26 mouse cellular contexts compared by ENCODE assay signal in genomic region chr15:99792221-99792815, GRCm38 (mm10). TPM values are rescaled to one million over a fixed set of nuclear protein-coding genes. Genes with fewer than 3 reads are reported as not detected.
A peak's percentile ranks its signal among the peaks of the same experiment; 100 is the strongest.
DNase-seq lines count a peak whose midpoint lies in the region; TF ChIP-seq lines count a peak whose summit lies in the region.
"Had no signal": no experiment of that assay in that cellular context is flagged by ENCODE, and none has a peak within 500 bp of the region (broad histone marks: within the 10 kb centered on the region; RNA-seq: fewer than 3 reads in every experiment).

No protein-coding gene starts in this region.

- peaks cover 7% of the 10 kb centered on the region for H3K79me2 ChIP-seq in myocyte (ENCODE audit: control insufficient read depth, insufficient read depth)

- peak; percentile 40 for DNase-seq in kidney, adult 9 months
- DNase-seq in kidney, postnatal 4 days, result no peak
- peak; percentile 82 for DNase-seq in R1 (ENCODE audit: low read depth, low spot score)
- DNase-seq in right cerebral cortex, adult 2 months (ENCODE audit: low spot score in 2 of 2), result no peak
- no peak for DNase-seq in left cerebral cortex, adult 18-20 months (ENCODE audit: low spot score in 2 of 2)
- DNase-seq: adrenal gland, adult 2 months; adrenal gland, postnatal 25 days; cerebellum, adult 11-12 months; cerebellum, adult 8-10 months; cerebellum, postnatal 10 days; cerebellum, postnatal 36 days; embryo, embryonic 11 days; gastrocnemius, postnatal 10 days; gastrocnemius, postnatal 36 days; heart, postnatal 10 days; heart, postnatal 36 days had no signal

- no peak for TF ChIP-seq POLR2A in myocyte (IDR thresholded peaks at IDR 0.05; ENCODE audit: insufficient read length, low read depth)

- no peak overlapping the region for H3K4me3 ChIP-seq in myocyte
- H3K4me3 ChIP-seq: embryonic facial prominence, embryonic 10.5 days; embryonic facial prominence, embryonic 13.5 days; erythroblast, embryonic 14.5 days; forebrain, embryonic 12.5 days; forebrain, embryonic 15.5 days; heart, embryonic 12.5 days; heart, embryonic 15.5 days; hindbrain, embryonic 10.5 days; hindbrain, embryonic 13.5 days had no signal

- no peak overlapping the region for H3ac ChIP-seq in myocyte (ENCODE audit: control insufficient read depth, insufficient read length)

- peaks cover 84% of the 10 kb centered on the region for H3K36me3 ChIP-seq in myocyte (ENCODE audit: control insufficient read depth, insufficient read depth)

- H3K4me2 ChIP-seq in myocyte (ENCODE audit: low read depth), result no peak overlapping the region
- H3K4me2 ChIP-seq: embryonic facial prominence, embryonic 13.5 days; forebrain, embryonic 12.5 days; forebrain, embryonic 15.5 days; heart, embryonic 12.5 days; heart, embryonic 15.5 days; hindbrain, embryonic 13.5 days had no signal

- no peaks in the 10 kb centered on the region for H3K27me3 ChIP-seq in myocyte (ENCODE audit: control insufficient read depth, insufficient read depth, insufficient read length)
- H3K27me3 ChIP-seq: embryonic facial prominence, embryonic 13.5 days; forebrain, embryonic 12.5 days; forebrain, embryonic 15.5 days; heart, embryonic 12.5 days; heart, embryonic 15.5 days; hindbrain, embryonic 13.5 days had no signal

TF ChIP-seq in myocyte, 11 proteins besides CTCF, POLR2A, EP300 and RAD21:
- TF ChIP-seq MAX (IDR thresholded peaks at IDR 0.05; ENCODE audit: low read depth) (no peak), E2F4 (IDR thresholded peaks at IDR 0.05; ENCODE audit: insufficient read depth) (no peak), USF1 (IDR thresholded peaks at IDR 0.05; ENCODE audit: low read depth) (no peak), POLR2AphosphoS2 (IDR thresholded peaks at IDR 0.05; ENCODE audit: insufficient read length, low read depth) (peak; percentile 56)

RNA-seq across cellular contexts. Expression of gene Cers5, which starts 19.6 kb away (rescaled TPM):
- polyA plus RNA-seq in myocyte (2012; fragmentation: generic; extraction: Trizol), result 68.6 TPM
- total RNA-seq in left cerebral cortex, adult 18-20 months (2021), result 10 to 100 TPM; 34.4 to 35.2 TPM

Comparison
In these comparisons a context has a peak if more than half of its experiments do, and no peak if none do; other contexts are left out.
1. DNase-seq: peak in kidney, adult 9 months (single experiment) and R1 (single experiment); none in kidney, postnatal 4 days (0 of 2), right cerebral cortex, adult 2 months (0 of 2) and left cerebral cortex, adult 18-20 months (0 of 2).